Mouse (Mus musculus): ENCODE measurements around the gene Ncbp1. TPM values are rescaled to one million over a fixed set of nuclear protein-coding genes. Genes with fewer than 3 reads are reported as not detected.
"Not testable (repeated sequence)": the region's sequence is repeated elsewhere in the genome, so short reads cannot be mapped to it uniquely, and the experiment has no call there.

Ncbp1 gene
- polyA plus RNA-seq, 1 experiment from 2014 or later: 98.3 TPM

- H3K9me3 ChIP-seq: no peaks in the 10 kb centered on the region
- no peaks in the 10 kb centered on the region for H3K27me3 ChIP-seq
- 93% methylated on average over 7 of the region's 7 CpGs for WGBS
- no peak overlapping the region for H3K4me3 ChIP-seq (replicated peaks)
- ATAC-seq: no peak
- H3K27ac ChIP-seq: no peak overlapping the region
- peaks cover 85% of the 10 kb centered on the region for H3K36me3 ChIP-seq
- H3K9ac ChIP-seq (replicated peaks): no peak overlapping the region
- H3K4me1 ChIP-seq (replicated peaks): no peaks in the 10 kb centered on the region
- H3K4me2 ChIP-seq (replicated peaks): no peak overlapping the region
Observed at GRCm38 (mm10) chr4:46182181-46182580, 43.8 kb downstream of the Ncbp1 start.

GRCm38 (mm10) chr4:46185423-46185822 lies 47.0 kb downstream of the Ncbp1 start:
- Histone ChIP-seq H3K27me3 (no peaks in the 10 kb centered on the region), H3K36me3 (peaks cover 79% of the 10 kb centered on the region), H3K4me3 (replicated peaks) (no peak overlapping the region), H3K9ac (replicated peaks) (no peak overlapping the region), H3K27ac (no peak overlapping the region), H3K9me3 (no peaks in the 10 kb centered on the region), H3K4me2 (replicated peaks) (no peak overlapping the region), H3K4me1 (replicated peaks) (no peaks in the 10 kb centered on the region)
- WGBS: 86% methylated on average over 8 of the region's 8 CpGs
- ATAC-seq: no peak

GRCm38 (mm10) chr4:46185890-46186289 lies 47.5 kb downstream of the Ncbp1 start:
- Histone ChIP-seq H3K27ac (no peak overlapping the region), H3K27me3 (no peaks in the 10 kb centered on the region), H3K4me1 (replicated peaks) (no peaks in the 10 kb centered on the region), H3K36me3 (peaks cover 81% of the 10 kb centered on the region), H3K4me3 (replicated peaks) (no peak overlapping the region), H3K9ac (replicated peaks) (no peak overlapping the region), H3K9me3 (no peaks in the 10 kb centered on the region), H3K4me2 (replicated peaks) (no peak overlapping the region)
- WGBS: 76% methylated on average over 9 of the region's 9 CpGs
- no peak for ATAC-seq

GRCm38 (mm10) chr4:46186466-46186865 lies 48.1 kb downstream of the Ncbp1 start:
- Histone ChIP-seq H3K4me3 (replicated peaks) (no peak overlapping the region), H3K36me3 (peaks cover 80% of the 10 kb centered on the region), H3K9me3 (no peaks in the 10 kb centered on the region), H3K27ac (no peak overlapping the region), H3K9ac (replicated peaks) (no peak overlapping the region), H3K4me2 (replicated peaks) (no peak overlapping the region), H3K27me3 (no peaks in the 10 kb centered on the region), H3K4me1 (replicated peaks) (no peaks in the 10 kb centered on the region)
- no peak for ATAC-seq
- WGBS: 84% methylated on average over 3 of the region's 3 CpGs

- H3K27ac ChIP-seq; H3K4me3 ChIP-seq (replicated peaks); ATAC-seq; H3K9me3 ChIP-seq; H3K4me2 ChIP-seq (replicated peaks); H3K27me3 ChIP-seq; H3K9ac ChIP-seq (replicated peaks): not testable (repeated sequence)
- H3K36me3 ChIP-seq: peaks cover 35% of the 10 kb centered on the region
- peaks cover 34% of the 10 kb centered on the region for H3K4me1 ChIP-seq (replicated peaks)
Observed at GRCm38 (mm10) chr4:46192011-46192410, 53.6 kb downstream of the Ncbp1 start.

GRCm38 (mm10) chr4:46195781-46196487 lies 57.5 kb downstream of the Ncbp1 start, which contains the start of gene Xpa:
Xpa (minus strand) TSS chr4:46196311.
- peaks cover 14% of the 10 kb centered on the region; the same call in 1 of the 2 replicates for H3K27me3 ChIP-seq
- under 1% methylated on average over 70 of the region's 70 CpGs for WGBS
- H3K36me3 ChIP-seq: peaks cover 4% of the 10 kb centered on the region
- H3K9me3 ChIP-seq: no peaks in the 10 kb centered on the region
- peak within 1 kb of the TSS; percentile 83 for H3K4me3 ChIP-seq (replicated peaks)
- peak; percentile 98 for ATAC-seq
- peak within 1 kb of the TSS; percentile 96 for H3K9ac ChIP-seq (replicated peaks)
- H3K4me2 ChIP-seq (replicated peaks): peak within 1 kb of the TSS; percentile 80
- H3K27ac ChIP-seq: peak within 1 kb of the TSS; percentile 92
- peaks cover 34% of the 10 kb centered on the region for H3K4me1 ChIP-seq (replicated peaks)

GRCm38 (mm10) chr4:46196513-46196912 lies 58.1 kb downstream of the Ncbp1 start:
- Histone ChIP-seq H3K4me1 (replicated peaks) (peaks cover 34% of the 10 kb centered on the region), H3K9me3 (no peaks in the 10 kb centered on the region), H3K36me3 (no peaks in the 10 kb centered on the region), H3K9ac (replicated peaks) (peak overlapping the region; percentile 96), H3K27me3 (peaks cover 20% of the 10 kb centered on the region), H3K4me2 (replicated peaks) (peak overlapping the region; percentile 80), H3K4me3 (replicated peaks) (peak overlapping the region; percentile 83), H3K27ac (peak overlapping the region; percentile 92)
- peak; percentile 35 for ATAC-seq
- WGBS: 43% methylated on average over 6 of the region's 6 CpGs

- WGBS: 73% methylated on average over 5 of the region's 5 CpGs
- Histone ChIP-seq H3K9me3 (no peaks in the 10 kb centered on the region), H3K4me1 (replicated peaks) (peaks cover 38% of the 10 kb centered on the region), H3K36me3 (no peaks in the 10 kb centered on the region), H3K27ac (no peak overlapping the region), H3K4me3 (replicated peaks) (no peak overlapping the region), H3K4me2 (replicated peaks) (no peak overlapping the region), H3K27me3 (peaks cover 25% of the 10 kb centered on the region), H3K9ac (replicated peaks) (no peak overlapping the region)
- no peak for ATAC-seq
Observed at GRCm38 (mm10) chr4:46198064-46198463, 59.7 kb downstream of the Ncbp1 start.

- H3K27ac ChIP-seq: peak overlapping the region; percentile 61; the same call in 1 of the 2 replicates
- peak; percentile 75 for ATAC-seq
Observed at GRCm38 (mm10) chr4:46201834-46202561, 63.6 kb downstream of the Ncbp1 start.

GRCm38 (mm10) chr4:46202562-46203126 lies 64.2 kb downstream of the Ncbp1 start:
- Histone ChIP-seq H3K27ac (peak overlapping the region; percentile 61; the same call in 1 of the 2 replicates), H3K9ac (replicated peaks) (peak overlapping the region; percentile 66), H3K4me2 (replicated peaks) (peak overlapping the region; percentile 59), H3K27me3 (peaks cover 25% of the 10 kb centered on the region), H3K9me3 (no peaks in the 10 kb centered on the region), H3K4me3 (replicated peaks) (peak overlapping the region; percentile 38), H3K36me3 (no peaks in the 10 kb centered on the region), H3K4me1 (replicated peaks) (peaks cover 8% of the 10 kb centered on the region; the same call in 1 of the 2 replicates)
- ATAC-seq: peak; percentile 61
- WGBS: 4% methylated on average over 23 of the region's 23 CpGs

More at GRCm38 (mm10) chr4:46201834-46202561, 63.6 kb downstream of the Ncbp1 start:
- peak overlapping the region; percentile 38 for H3K4me3 ChIP-seq (replicated peaks)
- H3K36me3 ChIP-seq: no peaks in the 10 kb centered on the region
- H3K9me3 ChIP-seq: no peaks in the 10 kb centered on the region
- H3K4me2 ChIP-seq (replicated peaks): peak overlapping the region; percentile 59
- peaks cover 8% of the 10 kb centered on the region; the same call in 1 of the 2 replicates for H3K4me1 ChIP-seq (replicated peaks)
- WGBS: 11% methylated on average over 7 of the region's 7 CpGs
- H3K9ac ChIP-seq (replicated peaks): peak overlapping the region; percentile 66
- H3K27me3 ChIP-seq: peaks cover 25% of the 10 kb centered on the region

- Histone ChIP-seq H3K27me3 (no peaks in the 10 kb centered on the region), H3K4me3 (replicated peaks) (no peak overlapping the region), H3K27ac (no peak overlapping the region), H3K9me3 (no peaks in the 10 kb centered on the region), H3K9ac (replicated peaks) (no peak overlapping the region), H3K36me3 (no peaks in the 10 kb centered on the region), H3K4me2 (replicated peaks) (no peak overlapping the region), H3K4me1 (replicated peaks) (no peaks in the 10 kb centered on the region)
- ATAC-seq: no peak
- 83% methylated on average over 3 of the region's 3 CpGs for WGBS
Observed at GRCm38 (mm10) chr4:46221090-46221489, 82.7 kb downstream of the Ncbp1 start.
